Mouse (Mus musculus) urinary bladder, postnatal 25 days (tissue): ENCODE measurements around the gene Amz2.

Source experiments
- DNase-seq: peaks from one replicate; pipeline ENCODE4 v3.0.0; 2022; ENCODE audit warnings: low spot score

Amz2 gene

DNA sequence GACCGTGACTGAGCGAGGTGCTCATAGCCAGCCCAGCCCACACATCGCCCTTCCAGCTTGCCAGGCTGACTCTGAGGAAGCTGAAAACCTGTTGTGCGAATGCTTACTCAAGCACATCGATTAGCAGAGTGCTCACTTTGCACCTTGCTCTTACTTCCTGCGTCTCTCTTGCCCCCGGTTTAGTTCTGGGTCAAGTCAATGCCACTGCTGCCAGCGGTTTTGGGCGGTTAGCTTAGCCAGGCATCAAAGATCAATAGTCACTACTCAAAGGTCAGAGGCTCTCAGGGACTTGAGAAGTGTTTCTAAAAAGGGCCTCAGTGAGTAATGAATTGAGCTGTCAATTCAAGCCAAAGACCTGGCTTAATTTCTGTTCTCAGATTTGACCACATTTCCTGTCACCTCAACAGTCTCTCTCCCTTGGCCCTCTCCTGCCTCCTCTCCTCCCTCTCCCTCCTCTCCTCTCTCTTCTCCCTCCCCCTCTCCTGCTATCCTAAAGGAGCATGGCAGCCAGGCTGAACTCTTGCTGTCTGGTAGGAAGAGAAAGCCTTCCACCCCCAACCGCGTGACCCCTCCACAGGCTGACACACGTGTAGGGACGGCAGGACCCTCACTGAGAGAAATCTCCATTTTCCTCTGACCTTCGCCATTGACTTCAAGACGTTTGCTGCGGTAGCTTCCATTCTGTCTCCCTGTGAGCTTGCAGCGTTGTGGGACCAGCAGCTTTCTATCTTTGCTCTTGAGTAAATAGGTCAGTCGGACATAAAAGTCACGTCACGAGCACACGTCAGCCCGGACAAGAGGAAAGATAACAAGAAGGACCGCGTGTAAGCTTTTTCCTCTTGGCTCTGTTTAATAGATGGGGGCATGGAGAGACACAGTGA lies 69.4 kb downstream of the Amz2 start:
- DNase-seq = no peak

DNA sequence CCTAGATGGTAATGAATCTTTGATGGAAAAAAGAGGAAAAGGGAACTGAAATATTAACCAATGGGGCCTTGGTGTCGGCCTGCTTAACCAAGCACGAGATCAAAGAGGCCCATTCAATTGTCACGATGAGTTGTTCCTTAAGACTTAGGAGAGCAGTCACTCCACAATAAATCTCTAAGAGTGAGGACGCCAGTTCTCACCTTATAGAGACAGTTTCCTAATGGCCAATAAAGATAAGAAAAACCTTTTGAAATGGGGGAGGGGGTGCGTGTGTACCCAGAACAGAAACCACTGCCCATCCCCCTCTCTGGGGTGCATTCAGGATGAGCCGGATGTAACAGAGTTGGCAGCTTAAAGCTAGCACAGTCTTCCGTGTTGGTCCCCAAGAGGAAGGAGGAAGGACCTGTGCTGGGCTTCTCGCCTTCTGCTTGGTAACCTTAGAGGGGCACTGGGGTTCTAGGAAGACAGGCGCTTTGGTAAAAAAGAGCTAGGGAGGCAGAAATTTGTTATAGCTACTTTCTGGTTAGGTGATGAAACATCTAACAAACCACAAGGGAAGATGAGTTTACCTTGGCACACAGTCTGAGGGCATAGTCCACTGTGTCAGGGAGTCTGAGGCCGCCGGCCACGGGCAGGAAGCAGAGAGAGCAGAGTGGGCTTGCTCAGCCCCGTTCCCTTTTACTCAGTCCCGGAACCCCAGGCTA lies 70.2 kb downstream of the Amz2 start:
- DNase-seq = no peak

DNA sequence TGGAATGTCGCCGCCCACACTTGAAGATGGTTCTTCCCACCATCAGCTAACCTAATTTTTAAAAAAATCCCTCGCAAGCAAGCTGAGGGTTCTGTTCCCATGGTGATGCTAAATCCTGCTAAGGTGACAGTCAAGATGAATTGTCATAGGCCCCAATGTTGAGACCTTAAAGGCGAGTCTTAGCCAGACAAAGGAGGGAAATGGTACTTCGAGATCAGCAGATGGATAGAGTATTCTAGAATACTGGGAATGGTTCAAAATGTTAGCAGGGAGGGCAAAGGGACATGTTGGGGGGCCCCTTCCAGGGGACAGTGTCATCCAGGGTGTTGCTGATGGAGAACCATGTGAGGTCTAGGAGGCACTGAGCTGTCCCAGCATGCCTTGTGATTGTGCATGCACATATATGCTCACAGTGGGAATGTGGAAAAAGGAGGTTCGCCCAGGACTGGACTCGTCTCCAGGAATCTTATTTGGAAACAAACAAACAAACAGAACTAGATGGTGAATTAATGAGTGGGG lies 70.8 kb downstream of the Amz2 start:
- no peak for DNase-seq

DNA sequence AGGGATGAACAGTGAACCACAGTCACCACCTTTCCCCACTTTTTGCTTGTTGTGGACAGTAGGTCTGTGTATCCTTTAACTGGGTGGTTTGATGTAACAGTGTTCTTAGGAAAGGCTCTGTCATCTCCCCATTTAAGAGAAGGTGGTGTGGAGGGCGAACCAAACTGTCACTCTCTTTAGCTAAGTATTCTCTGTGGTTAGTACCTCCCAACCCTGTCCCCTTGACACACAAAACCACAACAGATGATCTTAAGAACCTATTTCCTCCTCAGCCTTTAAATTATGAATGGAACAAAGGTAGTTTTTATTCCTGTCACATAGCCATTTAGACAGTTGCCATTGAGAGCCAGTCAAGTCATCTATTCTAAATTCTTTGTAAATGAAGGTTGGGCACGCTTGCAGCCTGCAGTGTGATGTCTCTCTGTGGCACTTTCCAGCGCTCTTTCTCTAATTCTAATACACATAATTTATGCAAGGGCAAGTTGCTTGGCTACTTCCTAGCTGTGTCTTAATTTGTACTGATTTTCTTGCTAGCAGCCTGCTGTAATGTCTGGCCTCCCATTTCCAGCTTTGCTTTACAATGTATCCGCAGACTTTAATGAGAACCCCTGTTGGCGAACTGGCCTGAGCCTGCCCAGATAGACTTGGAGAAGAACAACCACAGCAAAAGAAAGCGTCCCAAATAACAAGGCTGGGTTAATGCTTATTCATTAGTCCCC lies 71.4 kb downstream of the Amz2 start:
- no peak for DNase-seq

DNA sequence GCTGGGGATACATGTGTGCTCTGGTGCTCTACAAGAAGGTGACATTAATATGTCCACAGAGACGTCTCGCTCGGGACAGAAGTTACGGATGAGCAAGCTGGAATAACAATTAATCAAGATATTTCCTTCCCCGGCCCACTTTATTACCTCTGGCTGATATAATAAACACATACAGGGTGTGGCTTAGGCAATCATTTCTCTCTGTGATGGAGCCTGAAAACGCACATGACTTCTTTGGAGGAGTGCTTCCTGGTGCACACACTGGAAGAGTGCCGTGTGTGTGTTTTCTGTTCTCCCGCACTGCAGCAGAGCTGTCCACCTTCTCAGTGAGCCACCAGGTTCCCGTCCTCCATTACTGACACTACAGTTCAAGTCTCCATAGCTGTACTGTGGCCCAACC lies 72.2 kb downstream of the Amz2 start:
- DNase-seq = no peak

DNA sequence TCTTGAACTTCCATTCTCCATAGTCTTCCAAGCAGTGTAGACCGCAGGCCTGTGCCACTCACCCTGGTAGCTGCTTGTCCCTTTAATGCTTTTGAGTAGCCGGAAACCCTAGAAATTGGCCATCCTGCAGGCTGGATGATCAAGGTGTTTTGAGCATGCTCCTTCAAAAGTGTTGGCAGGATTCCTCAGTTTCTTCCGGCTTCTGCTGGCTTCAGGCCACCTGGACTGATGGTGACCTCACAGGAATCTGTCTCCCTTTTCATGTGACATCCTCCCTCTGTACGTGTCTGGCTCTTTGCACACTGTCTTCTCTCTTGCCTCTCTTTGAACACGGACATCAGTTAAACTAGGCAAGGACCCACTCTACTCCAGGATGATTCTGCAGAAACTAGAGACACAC lies 74.5 kb downstream of the Amz2 start:
- no peak for DNase-seq
